Mouse (Mus musculus) left cerebral cortex, adult 18-20 months (tissue): Measurements from ENCODE around the gene Akr7a5. TPM values are rescaled to one million over a fixed set of nuclear protein-coding genes. Genes with fewer than 3 reads are reported as not detected.

Experiments used
- DNase-seq, 2 experiments: peaks; one replicate each; pipeline ENCODE4 v3.0.0; 2021 to 2022; ENCODE audit warnings: low spot score in 2 of 2, mixed read lengths in 1 of 2
- total RNA-seq, 2 experiments: library from RNA; stranded (reverse); gene quantifications; 2 replicates each; pipeline ENCODE4 v1.2.3; 2021

The Akr7a5 gene
- total RNA-seq, 2 experiments from 2014 or later = 26.8 to 27.0 TPM

- DNase-seq = no peak
Measured at GRCm38 (mm10) chr4:139297566-139297965, 13.0 kb upstream of the Akr7a5 start.

DNA sequence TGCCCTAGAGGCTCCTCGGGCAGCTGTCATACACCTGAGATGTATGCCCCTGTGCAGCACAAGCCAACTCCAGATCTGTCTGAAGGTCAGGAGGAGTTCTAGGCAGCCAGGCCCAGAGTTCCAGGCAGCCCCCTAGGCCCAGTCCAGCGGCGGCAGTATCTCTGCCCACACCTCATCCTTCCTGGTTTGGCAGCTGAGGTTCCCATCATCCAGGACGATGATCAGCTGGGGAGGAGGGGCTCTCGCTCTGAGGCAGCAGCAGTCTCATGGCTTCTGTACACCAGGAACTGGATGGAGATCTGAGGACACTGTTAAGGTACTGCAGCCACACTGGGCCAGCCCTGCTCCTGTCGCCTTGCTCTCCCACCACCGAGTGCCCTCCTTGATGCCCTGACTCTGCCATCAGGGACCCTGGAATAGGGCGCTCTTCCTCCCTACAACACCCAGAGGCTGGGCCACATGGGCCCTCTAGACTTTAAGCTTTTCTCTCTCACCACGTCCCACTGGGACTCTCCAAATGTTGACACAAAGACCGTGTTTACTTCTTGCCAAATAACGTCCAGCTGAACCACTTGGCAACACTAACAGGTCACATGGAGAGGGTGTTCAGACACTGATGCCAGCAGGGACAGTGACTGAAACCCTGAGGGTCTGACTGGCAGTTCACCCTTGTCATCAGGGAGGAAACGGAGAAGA lies 11.7 kb upstream of the Akr7a5 start:
- no peak for DNase-seq

DNA sequence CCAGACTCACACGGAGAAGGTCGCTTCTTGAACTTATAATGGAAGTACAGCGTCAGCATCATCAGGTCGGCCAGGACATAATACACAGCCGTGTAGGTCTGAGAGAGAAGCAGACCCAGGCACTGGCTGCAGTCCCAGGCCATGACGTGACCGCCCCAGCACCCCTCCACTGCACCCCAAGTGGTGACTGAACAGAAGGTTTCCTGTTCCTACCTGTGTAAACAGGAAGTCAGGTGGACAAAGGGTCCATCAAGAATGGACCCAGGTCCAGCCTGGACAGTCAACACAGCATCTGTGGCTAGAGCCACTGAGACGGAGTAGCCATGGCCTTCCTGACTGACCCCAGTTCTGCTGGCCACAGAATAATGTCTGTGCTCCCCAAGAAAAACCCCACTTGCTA lies 8.8 kb upstream of the Akr7a5 start:
- no peak for DNase-seq

DNA sequence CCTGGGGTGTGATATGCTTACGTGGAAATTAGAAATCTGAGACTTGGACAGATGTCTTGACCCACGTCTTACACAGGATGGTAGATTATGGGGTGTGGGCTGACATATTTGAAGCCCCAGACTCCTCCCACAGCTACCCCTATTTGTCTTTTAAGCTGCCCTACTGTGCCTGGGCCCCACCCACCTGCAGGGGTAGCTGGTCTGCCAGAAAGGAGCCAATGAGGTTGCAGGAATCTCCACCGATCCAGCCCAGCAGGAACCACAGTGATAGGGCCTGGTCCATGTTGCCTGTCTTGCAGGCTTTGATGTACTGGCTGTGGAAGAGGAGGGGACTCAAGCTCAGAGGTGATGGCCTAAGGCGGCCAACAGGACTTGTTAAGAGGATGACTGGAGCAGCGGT lies 8.3 kb upstream of the Akr7a5 start:
- DNase-seq = no peak

GRCm38 (mm10) chr4:139305521-139305920 lies 5.0 kb upstream of the Akr7a5 start:
- no peak for DNase-seq

DNA sequence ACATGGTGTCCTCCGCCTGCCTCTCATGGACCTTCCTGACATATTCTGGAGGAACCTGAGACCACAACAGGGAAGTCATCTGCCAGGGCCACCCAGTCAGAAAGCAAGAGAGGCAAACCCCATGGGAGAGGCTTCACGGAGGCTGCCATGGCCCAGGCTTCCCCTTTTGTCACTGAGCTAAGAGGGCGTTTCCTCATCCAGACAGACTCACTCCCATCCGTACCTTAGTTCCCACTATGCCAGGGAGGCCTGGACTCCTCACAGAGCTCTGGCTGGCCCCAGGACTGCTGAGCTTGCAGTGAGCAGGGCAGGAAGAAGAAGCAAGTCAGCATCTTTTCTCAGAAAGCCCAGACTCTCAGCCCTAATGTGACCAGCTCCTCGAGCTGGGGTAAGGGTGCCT lies 2.6 kb upstream of the Akr7a5 start:
- no peak for DNase-seq

- DNase-seq = no peak
Measured at GRCm38 (mm10) chr4:139309651-139310050, 893 bp upstream of the Akr7a5 start.

DNA sequence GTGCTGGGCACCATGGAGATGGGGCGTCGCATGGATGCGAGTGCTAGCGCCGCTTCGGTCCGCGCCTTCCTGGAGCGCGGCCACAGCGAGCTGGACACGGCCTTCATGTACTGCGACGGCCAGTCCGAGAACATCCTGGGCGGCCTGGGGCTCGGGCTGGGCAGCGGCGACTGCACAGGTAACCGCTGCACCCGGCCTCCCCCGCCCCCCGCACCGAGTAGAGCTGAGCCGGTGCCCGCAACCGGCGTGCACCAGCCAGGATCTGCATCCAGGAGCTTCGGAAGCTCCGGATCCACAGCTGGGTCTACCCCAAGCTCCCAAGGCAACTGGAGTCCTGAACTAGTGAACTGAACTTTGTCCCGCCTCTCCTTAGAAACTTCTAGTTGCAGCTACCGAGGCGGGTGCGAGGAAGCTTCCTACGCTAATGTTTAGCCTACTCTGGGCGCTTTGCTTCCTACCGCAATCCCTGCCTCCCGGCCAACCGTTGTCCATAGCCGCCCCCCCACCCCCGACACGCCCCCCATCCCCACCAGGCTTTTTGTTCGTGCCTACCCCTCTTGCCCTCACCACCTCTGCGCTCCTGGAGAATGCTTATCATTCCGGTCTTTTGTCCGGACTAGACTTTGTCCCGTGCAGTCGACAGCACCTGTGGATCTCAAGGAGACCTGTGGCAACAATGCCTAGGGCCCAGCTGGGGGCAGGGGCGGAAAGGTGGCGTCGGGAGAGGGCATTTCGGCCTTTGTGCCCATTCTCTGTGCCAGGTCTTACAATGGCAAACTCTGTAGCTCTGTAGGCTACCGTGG lies 556 bp downstream of the Akr7a5 start:
- DNase-seq = no peak

DNA sequence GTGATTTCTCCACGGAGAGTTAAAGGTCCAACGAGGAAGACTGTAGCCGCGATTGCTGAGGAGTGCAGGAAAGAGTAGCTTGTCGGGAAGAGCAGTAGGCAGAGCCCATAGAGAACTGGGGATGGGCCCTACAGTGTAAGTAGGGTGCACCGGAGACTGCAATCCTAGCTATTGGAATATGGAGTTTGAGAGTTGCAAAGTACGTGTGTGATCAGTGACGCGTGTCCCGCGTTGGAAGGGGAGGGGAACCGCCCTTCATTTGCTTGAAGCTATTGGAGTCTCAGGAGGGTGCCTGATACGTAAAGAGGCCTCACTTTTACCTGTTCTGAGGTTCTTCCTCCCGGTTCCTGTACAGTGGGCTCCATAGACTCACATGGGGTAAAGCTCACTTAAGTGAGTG lies 1.2 kb downstream of the Akr7a5 start:
- DNase-seq = no peak

GRCm38 (mm10) chr4:139312632-139313031 lies 2.1 kb downstream of the Akr7a5 start:
- no peak for DNase-seq

DNA sequence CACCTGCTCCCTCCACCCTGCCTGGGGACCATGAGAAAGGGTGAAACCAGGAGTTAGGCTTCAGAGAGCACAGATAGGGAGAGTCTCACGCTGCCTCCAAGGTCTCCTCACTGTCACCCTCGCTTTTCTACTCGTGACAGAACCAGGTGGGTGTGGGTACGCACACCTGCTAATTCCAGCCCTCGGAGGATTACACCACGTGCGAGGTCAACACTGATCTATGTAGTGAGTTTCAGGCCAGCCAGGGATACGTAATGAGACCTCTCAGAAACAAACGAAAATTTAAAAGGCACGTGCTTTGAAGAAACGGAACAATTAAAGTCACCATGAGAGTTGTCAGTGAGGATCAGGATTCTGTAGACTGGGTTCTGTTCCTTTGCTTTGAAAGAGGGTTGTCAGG lies 7.9 kb downstream of the Akr7a5 start:
- no peak for DNase-seq

GRCm38 (mm10) chr4:139319740-139320139 lies 9.2 kb downstream of the Akr7a5 start:
- DNase-seq = no peak

- peak; percentile 23 to 29 for DNase-seq
Measured at GRCm38 (mm10) chr4:139330605-139331004, 20.1 kb downstream of the Akr7a5 start.

GRCm38 (mm10) chr4:139334631-139335295 lies 24.2 kb downstream of the Akr7a5 start:
- no peak for DNase-seq

DNA sequence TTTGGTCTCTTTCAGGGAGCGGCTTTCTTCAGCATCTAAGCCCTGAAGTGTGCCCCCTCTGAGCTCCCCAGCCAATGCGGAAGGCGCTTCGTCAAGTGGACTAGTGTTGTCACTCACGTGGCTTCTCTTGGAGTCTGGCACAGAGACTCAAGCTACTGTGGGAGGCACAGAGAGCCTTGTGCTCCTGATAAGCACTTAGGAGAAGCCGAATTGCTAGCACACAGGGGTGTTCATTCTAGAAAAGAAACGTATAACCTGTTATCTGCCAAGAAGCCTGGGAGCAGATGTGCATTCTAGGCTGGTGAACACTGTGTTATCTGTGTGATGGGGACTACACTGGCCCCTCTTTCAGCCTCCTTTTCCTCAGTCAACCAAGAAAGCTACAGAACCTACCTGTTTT lies 25.0 kb downstream of the Akr7a5 start:
- DNase-seq = no peak

DNA sequence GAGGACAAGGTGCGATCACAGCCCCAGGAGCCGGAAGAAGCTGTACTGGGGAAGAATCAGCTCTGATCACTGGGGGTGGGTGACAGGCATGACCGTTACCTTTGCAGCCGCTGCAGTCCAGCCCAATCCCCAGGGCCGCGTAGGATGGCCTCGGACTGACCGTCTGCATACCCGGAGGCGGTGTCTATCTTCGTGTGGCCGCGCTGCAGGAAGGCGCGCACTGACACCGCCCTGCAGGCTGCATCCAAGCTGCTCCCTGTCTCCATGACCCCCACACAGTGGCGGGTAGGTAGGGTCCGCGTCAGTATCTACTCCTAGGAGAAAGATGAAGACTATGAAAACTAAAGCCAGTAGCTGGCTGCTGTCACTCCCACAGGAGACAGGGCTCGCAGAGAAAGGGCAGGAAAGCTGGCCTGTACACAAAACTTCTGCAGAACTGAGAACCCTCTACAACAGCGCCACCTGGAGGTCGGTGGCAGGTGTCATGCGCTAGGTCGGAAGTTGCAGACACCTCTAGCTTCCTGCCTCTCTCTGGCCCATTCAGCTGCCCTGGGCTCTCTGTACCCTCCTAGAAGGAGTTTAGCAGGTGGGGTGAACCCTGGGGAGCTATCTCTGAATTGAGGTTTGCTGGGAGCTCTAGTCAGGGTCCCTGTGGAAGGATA lies 26.4 kb downstream of the Akr7a5 start:
- peak; percentile 55 to 72 for DNase-seq

DNA sequence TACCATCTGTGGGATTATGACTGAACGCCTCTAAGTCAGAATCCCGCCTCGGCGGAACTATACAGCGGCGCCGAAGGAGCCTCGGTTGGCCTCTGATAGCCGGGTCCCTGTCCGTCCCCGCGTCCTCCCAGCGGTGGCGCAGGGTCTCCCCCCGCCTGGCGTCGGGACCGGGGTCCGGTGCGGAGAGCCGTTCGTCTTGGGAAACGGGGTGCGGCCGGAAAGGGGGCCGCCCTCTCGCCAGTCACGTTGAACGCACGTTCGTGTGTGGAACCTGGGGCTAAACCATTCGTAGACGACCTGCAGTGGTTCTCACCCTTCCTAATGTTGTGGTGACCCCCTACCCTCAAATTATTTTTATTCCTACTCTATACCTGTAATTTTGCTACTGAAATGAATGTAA lies 27.6 kb downstream of the Akr7a5 start:
- no peak for DNase-seq

DNA sequence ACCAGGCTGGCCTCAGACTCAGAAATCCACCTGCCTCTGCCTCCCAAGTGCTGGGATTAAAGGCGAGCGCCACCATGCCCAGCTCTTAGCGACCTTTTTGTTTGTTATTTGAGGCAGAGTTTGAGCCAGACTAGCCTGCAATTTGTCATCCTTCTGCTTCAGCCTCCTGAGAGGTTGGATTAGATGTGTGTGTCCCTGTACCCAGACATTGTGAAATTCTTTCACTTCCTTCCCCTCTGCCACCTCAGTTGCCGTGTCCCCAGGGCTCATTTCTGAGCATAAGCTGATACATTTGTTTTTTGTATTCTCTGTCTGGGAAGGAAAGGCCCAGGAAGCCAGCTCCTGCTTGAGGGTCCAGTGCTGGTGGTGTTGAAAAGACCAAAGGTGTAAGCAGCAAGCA lies 30.3 kb downstream of the Akr7a5 start:
- DNase-seq = no peak

DNA sequence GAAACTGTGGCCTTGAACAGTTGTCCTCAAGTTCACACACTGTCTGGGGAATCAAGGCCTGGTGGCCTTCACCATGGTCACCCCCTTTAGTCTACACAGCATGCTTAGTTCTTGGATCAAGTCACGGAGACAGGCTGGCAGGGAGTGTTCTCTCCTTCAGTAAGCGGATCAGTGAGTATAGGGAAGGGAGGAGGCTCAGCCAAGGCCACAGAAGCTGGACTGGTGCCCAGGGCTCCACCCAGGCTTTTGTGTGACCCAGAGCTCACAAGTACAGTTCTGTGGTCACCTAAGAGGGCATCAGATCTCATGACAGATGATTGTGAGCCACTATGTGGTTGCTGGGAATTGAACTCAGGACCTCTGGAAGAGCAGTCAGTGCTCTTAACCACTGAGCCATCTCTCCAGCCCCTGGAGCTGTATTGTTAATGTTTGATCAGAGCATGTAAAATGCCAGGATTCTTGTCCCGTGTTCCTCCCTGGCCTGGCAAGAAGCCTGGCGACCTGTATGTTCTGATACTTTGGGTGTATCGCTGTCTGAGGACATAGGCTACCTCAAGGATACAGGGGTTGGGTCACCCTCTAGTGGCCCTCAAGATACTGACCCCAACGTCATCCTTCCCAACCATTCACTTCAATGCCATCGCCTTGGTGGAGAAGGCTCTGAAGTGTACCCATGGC lies 31.2 kb downstream of the Akr7a5 start:
- DNase-seq = no peak

DNA sequence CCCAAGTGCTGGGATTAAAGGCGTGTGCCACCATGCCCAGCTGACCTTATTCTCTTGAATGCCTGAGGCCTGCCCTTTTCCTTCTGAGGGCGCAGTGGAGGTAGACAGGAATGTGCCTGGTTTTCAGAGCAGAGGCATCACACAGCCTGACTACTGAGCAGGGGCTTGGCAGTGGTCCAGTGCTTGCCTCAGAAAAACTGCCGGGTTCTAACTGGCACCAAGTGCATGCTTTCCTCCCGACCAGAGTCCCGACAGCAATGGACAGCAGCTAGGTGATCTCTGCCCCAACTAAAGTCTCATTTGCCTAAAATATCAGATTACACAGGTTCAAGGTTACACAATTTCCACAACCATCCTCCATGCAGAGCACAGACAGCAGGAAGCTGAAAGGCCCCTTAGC lies 33.2 kb downstream of the Akr7a5 start:
- peak; percentile 11 to 16 for DNase-seq

DNA sequence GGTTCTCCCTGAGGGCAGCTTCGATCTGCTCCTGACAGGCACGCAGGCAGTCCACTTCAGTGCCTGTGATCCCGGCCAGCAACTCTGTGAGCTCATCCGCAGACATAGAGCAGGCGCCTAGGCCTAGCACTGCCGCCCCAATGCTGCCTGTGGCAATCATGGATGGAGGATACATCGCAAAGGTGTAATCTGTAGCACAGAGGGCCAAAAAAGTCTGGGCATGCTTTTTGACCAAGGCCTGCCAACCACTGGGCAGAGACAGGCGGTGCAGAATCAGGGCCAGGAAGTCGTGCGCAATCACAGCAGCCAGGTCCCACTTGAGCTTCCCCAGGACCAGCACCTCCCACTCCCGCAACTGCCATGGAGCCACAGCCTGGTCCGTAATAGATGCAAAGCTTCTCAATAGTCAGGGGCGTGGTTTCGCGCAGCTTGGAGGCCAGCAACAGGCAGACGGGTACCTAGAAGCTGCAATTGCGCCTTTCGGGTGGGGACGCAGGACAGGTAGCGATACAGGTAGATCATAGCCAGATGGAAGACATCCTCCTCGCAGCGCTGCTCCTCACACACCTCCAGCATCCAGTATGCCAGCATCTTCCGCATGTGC lies 35.0 kb downstream of the Akr7a5 start:
- no peak for DNase-seq
